Mouse (Mus musculus) MEL (cell line): Measurements from ENCODE around the gene Cgnl1. TPM values are rescaled to one million over a fixed set of nuclear protein-coding genes. Genes with fewer than 3 reads are reported as not detected.

Source experiments
- polyA plus RNA-seq, 2 experiments: library from polyadenylated mRNA; stranded (reverse) in 1 of 2; unstranded in 1 of 2; fragments of >175 nt in 1 of 2; fragments of >200 nt in 1 of 2; gene quantifications; 2 replicates each; pipeline versions ENCODE4 v1.2.1 to v1.2.4; 2012; ENCODE audit warnings: low replicate concordance in 2 of 2, low read depth in 1 of 2; ENCODE audit not compliant: insufficient read length in 2 of 2, insufficient read depth in 1 of 2, missing spikeins in 1 of 2
- total RNA-seq: library from RNA; depleted of rRNA; stranded (reverse); fragments of 300-350 nt; gene quantifications from 2 replicates; pipeline ENCODE4 v1.2.3, GENCODE M21; 2012; rRNA removed

The Cgnl1 gene
- total and polyA plus RNA-seq, 3 experiments, result 0.19 to 0.70 TPM; not detected in 1

Other genes starting within 250 kb of the Cgnl1 start
- not detected in 2 replicates for gene Myzap, start 179.2 kb downstream of the Cgnl1 start, total RNA-seq
- under 1 TPM in 1 of 2 experiments, not detected in 1; 0.06 TPM for gene Myzap, start 179.2 kb downstream of the Cgnl1 start, polyA plus RNA-seq